Mouse (Mus musculus) cerebral cortex, adult 2 months (tissue): Measurements from ENCODE around the gene Tcl1b5.

Experiments
- WGBS: fragments of 180-500 bp; shearing (Covaris S2); methylation state at CpG from one replicate; pipeline ENCODE4 v1.1.7; 2018; 5-methylcytosine and 5-hydroxymethylcytosine counted together

The Tcl1b5 gene

GRCm38 (mm10) chr12:105176044-105176443, at the start of gene Tcl1b5:
Gene Tcl1b5, plus strand, starts transcription at chr12:105176344.
- 81% methylated on average over 3 of the region's 3 CpGs for WGBS

GRCm38 (mm10) chr12:105126516-105126915, 49.6 kb upstream of the Tcl1b5 start:
- 74% methylated on average over 4 of the region's 4 CpGs for WGBS

- WGBS: 94% methylated on average over 2 of the region's 2 CpGs
These were observed 48.5 kb upstream of the Tcl1b5 start for GRCm38 (mm10) chr12:105127607-105128006.

GRCm38 (mm10) chr12:105129494-105130205, 46.5 kb upstream of the Tcl1b5 start:
- WGBS: 73% methylated on average over 3 of the region's 3 CpGs

GRCm38 (mm10) chr12:105134167-105134566, 42.0 kb upstream of the Tcl1b5 start:
- 79% methylated on average over 2 of the region's 2 CpGs for WGBS

- WGBS: 91% methylated on average over 4 of the region's 4 CpGs
These were observed 41.3 kb upstream of the Tcl1b5 start for GRCm38 (mm10) chr12:105134826-105135225.

- 54% methylated on average over 1 of the region's 1 CpGs for WGBS
These were observed 38.4 kb upstream of the Tcl1b5 start for GRCm38 (mm10) chr12:105137729-105138128.

- 98% methylated on average over 3 of the region's 3 CpGs for WGBS
These were observed 33.0 kb upstream of the Tcl1b5 start for GRCm38 (mm10) chr12:105143096-105143495.

- 29% methylated on average over 1 of the region's 1 CpGs for WGBS
These were observed 31.2 kb upstream of the Tcl1b5 start for GRCm38 (mm10) chr12:105144928-105145327.

GRCm38 (mm10) chr12:105145714-105146113, 30.4 kb upstream of the Tcl1b5 start, which contains the start of gene Tcl1b2:
Gene Tcl1b2, plus strand, starts transcription at chr12:105146014.
- 81% methylated on average over 3 of the region's 3 CpGs for WGBS

GRCm38 (mm10) chr12:105155286-105155685, 20.9 kb upstream of the Tcl1b5 start:
- 35% methylated on average over 4 of the region's 4 CpGs for WGBS

GRCm38 (mm10) chr12:105158842-105159241, 17.3 kb upstream of the Tcl1b5 start:
- 76% methylated on average over 6 of the region's 6 CpGs for WGBS

- WGBS: 85% methylated on average over 4 of the region's 4 CpGs
These were observed 16.8 kb upstream of the Tcl1b5 start, which contains the start of gene Tcl1b1 for GRCm38 (mm10) chr12:105159390-105159789. Gene Tcl1b1, plus strand, starts transcription at chr12:105159690.

GRCm38 (mm10) chr12:105166734-105167133, 9.4 kb upstream of the Tcl1b5 start:
- WGBS: 70% methylated on average over 3 of the region's 3 CpGs

GRCm38 (mm10) chr12:105173366-105173765, 2.8 kb upstream of the Tcl1b5 start:
- 95% methylated on average over 2 of the region's 2 CpGs for WGBS

- 45% methylated on average over 2 of the region's 2 CpGs for WGBS
These were observed 1.8 kb upstream of the Tcl1b5 start for GRCm38 (mm10) chr12:105174318-105174717.

- WGBS: 81% methylated on average over 4 of the region's 4 CpGs
These were observed 5.0 kb downstream of the Tcl1b5 start for GRCm38 (mm10) chr12:105181040-105181644.

GRCm38 (mm10) chr12:105188980-105189379, 12.8 kb downstream of the Tcl1b5 start:
- 49% methylated on average over 2 of the region's 2 CpGs for WGBS

- 95% methylated on average over 6 of the region's 6 CpGs for WGBS
These were observed 14.6 kb downstream of the Tcl1b5 start, which contains the start of gene Tcl1b3 for GRCm38 (mm10) chr12:105190743-105191142. Gene Tcl1b3, plus strand, starts transcription at chr12:105191043.

- WGBS: 52% methylated on average over 7 of the region's 7 CpGs
These were observed 23.7 kb downstream of the Tcl1b5 start for GRCm38 (mm10) chr12:105199684-105200497.

- 85% methylated on average over 1 of the region's 1 CpGs for WGBS
These were observed 25.5 kb downstream of the Tcl1b5 start, which contains the start of gene Tcl1b4 for GRCm38 (mm10) chr12:105201657-105202056. Gene Tcl1b4, plus strand, starts transcription at chr12:105201957.

- 95% methylated on average over 1 of the region's 1 CpGs for WGBS
These were observed 30.9 kb downstream of the Tcl1b5 start for GRCm38 (mm10) chr12:105207071-105207470.
